Mouse (Mus musculus): Measurements from ENCODE around the gene Obsl1. TPM values are rescaled to one million over a fixed set of nuclear protein-coding genes. Genes with fewer than 3 reads are reported as not detected.

Gene Obsl1
- polyA plus RNA-seq (2015; fragmentation: Nextera tagmentation; extraction: Ambion mirVana): 19.6 and 21.6 TPM in 2 replicates

DNA sequence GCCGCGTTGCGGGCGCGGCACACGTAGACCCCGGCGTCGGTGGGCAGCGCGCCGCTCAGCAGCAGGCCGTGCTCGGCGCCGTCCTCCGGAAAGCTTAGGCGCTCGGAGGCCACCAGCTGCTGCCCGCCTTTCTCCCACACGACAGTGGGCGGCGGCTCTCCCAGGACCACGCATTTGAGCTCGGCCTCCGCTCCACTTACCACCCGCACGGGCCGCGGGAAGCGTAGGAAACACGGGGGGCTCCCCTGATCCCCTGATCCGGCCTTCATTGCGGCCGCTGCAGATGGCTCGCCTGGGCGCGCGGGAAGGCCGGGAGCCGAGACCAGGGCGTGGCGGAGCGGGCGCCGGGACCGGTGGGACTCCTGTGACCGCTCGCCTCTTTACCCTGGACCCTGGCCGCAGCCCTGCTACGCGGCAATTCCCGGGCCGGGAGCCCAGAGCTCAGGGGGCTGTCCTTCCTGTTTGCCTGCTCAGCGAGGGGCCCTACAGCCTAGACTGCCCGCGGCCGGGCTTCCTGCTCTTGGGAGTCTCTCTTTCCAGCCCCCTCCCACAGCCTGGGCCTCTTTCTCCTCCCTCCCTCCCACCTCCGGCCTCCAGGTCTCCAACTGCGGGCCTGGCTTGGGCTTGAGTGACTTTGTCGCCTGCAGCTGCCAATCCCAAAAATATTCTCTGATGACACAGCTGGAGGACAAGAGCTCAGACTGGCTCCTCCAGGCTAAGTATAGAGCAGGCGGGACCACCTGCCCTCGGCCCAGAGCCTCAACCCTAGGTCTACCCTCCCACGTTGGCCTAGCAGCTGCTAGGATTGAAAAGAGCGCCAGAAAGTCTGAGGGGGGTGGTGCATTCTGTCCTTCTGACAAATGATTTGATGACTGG, at the start of gene Obsl1:
Gene Obsl1, minus strand, starts transcription at position 497 of the 876 bp plus-strand sequence.
- H3K27me3 ChIP-seq (replicated peaks; ENCODE audit: control insufficient read depth, insufficient read depth, low read length): no peaks in the 10 kb centered on the region
- H3K36me3 ChIP-seq (ENCODE audit: control insufficient read depth, insufficient read depth): peaks cover 9% of the 10 kb centered on the region
- peak within 1 kb of the TSS; percentile 88 for H3K4me3 ChIP-seq (replicated peaks; ENCODE audit: low read length)
- H3K4me2 ChIP-seq (ENCODE audit: low read length): peak within 1 kb of the TSS; percentile 92
- H3K4me1 ChIP-seq (replicated peaks; ENCODE audit: control insufficient read depth, insufficient read depth, low read length): peaks cover 25% of the 10 kb centered on the region
- no peaks in the 10 kb centered on the region for H3K9me3 ChIP-seq (ENCODE audit: control insufficient read depth, low read length)
- peak within 1 kb of the TSS; percentile 87 for H3K9ac ChIP-seq (replicated peaks; ENCODE audit: low read depth, low read length)
- under 1% methylated on average over 55 of the region's 65 CpGs for WGBS
- ATAC-seq: peak; percentile 67
- peak within 1 kb of the TSS; percentile 81 for H3K27ac ChIP-seq (ENCODE audit: low read length)

- Histone ChIP-seq H3K9ac (replicated peaks; ENCODE audit: low read depth, low read length) (no peak overlapping the region), H3K4me1 (replicated peaks; ENCODE audit: control insufficient read depth, insufficient read depth, low read length) (peaks cover 9% of the 10 kb centered on the region), H3K27ac (ENCODE audit: low read length) (no peak overlapping the region), H3K4me3 (replicated peaks; ENCODE audit: low read length) (no peak overlapping the region), H3K4me2 (ENCODE audit: low read length) (no peak overlapping the region), H3K27me3 (replicated peaks; ENCODE audit: control insufficient read depth, insufficient read depth, low read length) (no peaks in the 10 kb centered on the region), H3K36me3 (ENCODE audit: control insufficient read depth, insufficient read depth) (peaks cover 13% of the 10 kb centered on the region; the same call in 1 of the 2 replicates), H3K9me3 (ENCODE audit: control insufficient read depth, low read length) (no peaks in the 10 kb centered on the region)
- no peak for ATAC-seq
- 96% methylated on average over 7 of the region's 7 CpGs for WGBS
Measured at GRCm38 (mm10) chr1:75555680-75556079, 49.4 kb upstream of the Obsl1 start.

GRCm38 (mm10) chr1:75550586-75550985, 44.3 kb upstream of the Obsl1 start:
- no peak overlapping the region for H3K27ac ChIP-seq (ENCODE audit: low read length)
- H3K9ac ChIP-seq (replicated peaks; ENCODE audit: low read depth, low read length): no peak overlapping the region
- no peak overlapping the region for H3K4me3 ChIP-seq (replicated peaks; ENCODE audit: low read length)
- no peak for ATAC-seq
- peaks cover 16% of the 10 kb centered on the region for H3K4me1 ChIP-seq (replicated peaks; ENCODE audit: control insufficient read depth, insufficient read depth, low read length)
- peaks cover 8% of the 10 kb centered on the region; the same call in 1 of the 2 replicates for H3K36me3 ChIP-seq (ENCODE audit: control insufficient read depth, insufficient read depth)
- H3K9me3 ChIP-seq (ENCODE audit: control insufficient read depth, low read length): no peaks in the 10 kb centered on the region
- H3K27me3 ChIP-seq (replicated peaks; ENCODE audit: control insufficient read depth, insufficient read depth, low read length): no peaks in the 10 kb centered on the region
- WGBS: 87% methylated on average over 15 of the region's 15 CpGs
- no peak overlapping the region for H3K4me2 ChIP-seq (ENCODE audit: low read length)

DNA sequence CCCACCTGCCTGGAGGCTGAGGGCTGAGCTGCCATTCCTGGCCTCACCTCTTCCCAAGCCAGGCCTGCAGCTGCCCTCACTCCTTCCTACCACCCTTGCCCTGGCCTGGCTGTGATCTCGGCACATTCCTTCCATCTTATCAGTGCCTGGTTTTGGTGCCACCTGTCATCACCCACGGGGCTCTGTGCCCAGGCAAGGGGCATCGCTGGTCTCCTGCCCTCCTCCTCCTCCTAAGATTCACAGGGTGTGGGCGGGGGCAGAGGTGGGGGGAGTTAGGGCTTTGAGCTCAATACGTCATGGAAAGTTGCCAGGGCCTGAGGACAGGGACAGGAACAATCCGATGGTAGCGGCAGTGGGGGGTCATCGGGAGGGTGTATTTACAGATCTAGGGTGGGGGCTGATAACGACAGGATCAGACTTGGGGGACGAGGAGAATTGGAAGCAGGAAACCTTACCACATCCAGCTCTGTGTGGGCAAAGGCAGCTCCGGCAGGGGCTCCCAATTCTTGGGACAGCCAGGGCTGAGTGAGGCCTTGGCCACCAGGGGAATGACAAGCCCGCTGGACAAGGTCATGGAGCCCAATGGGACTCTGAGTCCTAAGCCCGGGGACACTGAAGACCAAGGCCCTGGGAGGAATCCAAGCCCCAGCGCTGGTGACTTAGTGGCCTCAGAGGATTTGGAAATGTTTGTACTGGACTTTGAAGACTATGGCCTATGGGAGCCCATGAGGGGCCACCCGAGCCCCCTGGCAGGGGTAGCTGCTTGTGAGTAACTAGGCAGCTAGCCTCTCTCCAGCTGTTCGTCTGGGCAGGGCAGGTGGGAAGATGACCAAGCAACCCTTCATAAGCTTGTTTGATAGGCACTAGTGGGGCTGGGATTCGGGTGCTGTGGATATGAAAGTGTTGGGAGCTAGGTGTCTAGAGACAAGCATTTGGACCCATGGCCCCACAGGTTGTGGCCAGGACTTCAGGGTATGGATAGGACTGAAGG, 43.3 kb upstream of the Obsl1 start:
- no peak overlapping the region for H3K4me2 ChIP-seq (ENCODE audit: low read length)
- no peak for ATAC-seq
- H3K4me3 ChIP-seq (replicated peaks; ENCODE audit: low read length): no peak overlapping the region
- peaks cover 17% of the 10 kb centered on the region for H3K4me1 ChIP-seq (replicated peaks; ENCODE audit: control insufficient read depth, insufficient read depth, low read length)
- no peak overlapping the region for H3K9ac ChIP-seq (replicated peaks; ENCODE audit: low read depth, low read length)
- 87% methylated on average over 17 of the region's 17 CpGs for WGBS
- H3K27me3 ChIP-seq (replicated peaks; ENCODE audit: control insufficient read depth, insufficient read depth, low read length): no peaks in the 10 kb centered on the region
- H3K9me3 ChIP-seq (ENCODE audit: control insufficient read depth, low read length): no peaks in the 10 kb centered on the region
- H3K36me3 ChIP-seq (ENCODE audit: control insufficient read depth, insufficient read depth): peaks cover 8% of the 10 kb centered on the region; the same call in 1 of the 2 replicates
- H3K27ac ChIP-seq (ENCODE audit: low read length): no peak overlapping the region

DNA sequence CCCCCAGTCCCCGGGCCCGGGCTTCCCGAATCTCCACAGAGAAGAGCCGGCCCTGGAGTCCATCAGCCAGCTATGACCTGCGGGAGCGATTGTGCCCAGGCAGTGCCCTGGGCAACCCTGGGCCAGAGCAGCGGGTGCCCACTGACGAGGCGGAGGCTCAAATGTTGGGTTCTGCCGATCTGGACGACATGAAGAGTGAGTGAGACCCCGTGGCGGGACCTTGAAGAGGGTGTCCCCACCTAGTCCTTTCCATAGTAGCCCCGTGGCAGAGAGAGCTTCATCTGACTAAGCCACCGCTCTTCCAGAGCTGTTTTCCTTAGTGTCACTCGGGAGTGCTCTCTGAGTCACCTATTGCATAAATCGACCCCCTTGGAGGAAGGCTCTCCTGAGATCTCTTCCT, 42.6 kb upstream of the Obsl1 start:
- ATAC-seq: no peak
- no peaks in the 10 kb centered on the region for H3K9me3 ChIP-seq (ENCODE audit: control insufficient read depth, low read length)
- H3K4me2 ChIP-seq (ENCODE audit: low read length): no peak overlapping the region
- no peak overlapping the region for H3K9ac ChIP-seq (replicated peaks; ENCODE audit: low read depth, low read length)
- 90% methylated on average over 17 of the region's 17 CpGs for WGBS
- H3K27me3 ChIP-seq (replicated peaks; ENCODE audit: control insufficient read depth, insufficient read depth, low read length): no peaks in the 10 kb centered on the region
- H3K4me3 ChIP-seq (replicated peaks; ENCODE audit: low read length): no peak overlapping the region
- H3K4me1 ChIP-seq (replicated peaks; ENCODE audit: control insufficient read depth, insufficient read depth, low read length): peaks cover 17% of the 10 kb centered on the region
- H3K36me3 ChIP-seq (ENCODE audit: control insufficient read depth, insufficient read depth): peaks cover 4% of the 10 kb centered on the region; the same call in 1 of the 2 replicates
- no peak overlapping the region for H3K27ac ChIP-seq (ENCODE audit: low read length)

GRCm38 (mm10) chr1:75548083-75548482, 41.8 kb upstream of the Obsl1 start:
- 94% methylated on average over 3 of the region's 3 CpGs for WGBS
- Histone ChIP-seq H3K4me1 (replicated peaks; ENCODE audit: control insufficient read depth, insufficient read depth, low read length) (peaks cover 17% of the 10 kb centered on the region), H3K9me3 (ENCODE audit: control insufficient read depth, low read length) (no peaks in the 10 kb centered on the region), H3K4me3 (replicated peaks; ENCODE audit: low read length) (no peak overlapping the region), H3K27ac (ENCODE audit: low read length) (no peak overlapping the region), H3K9ac (replicated peaks; ENCODE audit: low read depth, low read length) (no peak overlapping the region), H3K4me2 (ENCODE audit: low read length) (no peak overlapping the region), H3K36me3 (ENCODE audit: control insufficient read depth, insufficient read depth) (peaks cover 4% of the 10 kb centered on the region; the same call in 1 of the 2 replicates), H3K27me3 (replicated peaks; ENCODE audit: control insufficient read depth, insufficient read depth, low read length) (no peaks in the 10 kb centered on the region)
- ATAC-seq: no peak

GRCm38 (mm10) chr1:75547351-75547750, 41.1 kb upstream of the Obsl1 start:
- Histone ChIP-seq H3K27ac (ENCODE audit: low read length) (no peak overlapping the region), H3K4me1 (replicated peaks; ENCODE audit: control insufficient read depth, insufficient read depth, low read length) (peaks cover 17% of the 10 kb centered on the region), H3K9me3 (ENCODE audit: control insufficient read depth, low read length) (no peaks in the 10 kb centered on the region), H3K27me3 (replicated peaks; ENCODE audit: control insufficient read depth, insufficient read depth, low read length) (no peaks in the 10 kb centered on the region), H3K36me3 (ENCODE audit: control insufficient read depth, insufficient read depth) (peaks cover 4% of the 10 kb centered on the region; the same call in 1 of the 2 replicates), H3K4me3 (replicated peaks; ENCODE audit: low read length) (no peak overlapping the region), H3K9ac (replicated peaks; ENCODE audit: low read depth, low read length) (no peak overlapping the region), H3K4me2 (ENCODE audit: low read length) (peak overlapping the region; percentile 76)
- ATAC-seq: no peak
- 96% methylated on average over 13 of the region's 13 CpGs for WGBS

DNA sequence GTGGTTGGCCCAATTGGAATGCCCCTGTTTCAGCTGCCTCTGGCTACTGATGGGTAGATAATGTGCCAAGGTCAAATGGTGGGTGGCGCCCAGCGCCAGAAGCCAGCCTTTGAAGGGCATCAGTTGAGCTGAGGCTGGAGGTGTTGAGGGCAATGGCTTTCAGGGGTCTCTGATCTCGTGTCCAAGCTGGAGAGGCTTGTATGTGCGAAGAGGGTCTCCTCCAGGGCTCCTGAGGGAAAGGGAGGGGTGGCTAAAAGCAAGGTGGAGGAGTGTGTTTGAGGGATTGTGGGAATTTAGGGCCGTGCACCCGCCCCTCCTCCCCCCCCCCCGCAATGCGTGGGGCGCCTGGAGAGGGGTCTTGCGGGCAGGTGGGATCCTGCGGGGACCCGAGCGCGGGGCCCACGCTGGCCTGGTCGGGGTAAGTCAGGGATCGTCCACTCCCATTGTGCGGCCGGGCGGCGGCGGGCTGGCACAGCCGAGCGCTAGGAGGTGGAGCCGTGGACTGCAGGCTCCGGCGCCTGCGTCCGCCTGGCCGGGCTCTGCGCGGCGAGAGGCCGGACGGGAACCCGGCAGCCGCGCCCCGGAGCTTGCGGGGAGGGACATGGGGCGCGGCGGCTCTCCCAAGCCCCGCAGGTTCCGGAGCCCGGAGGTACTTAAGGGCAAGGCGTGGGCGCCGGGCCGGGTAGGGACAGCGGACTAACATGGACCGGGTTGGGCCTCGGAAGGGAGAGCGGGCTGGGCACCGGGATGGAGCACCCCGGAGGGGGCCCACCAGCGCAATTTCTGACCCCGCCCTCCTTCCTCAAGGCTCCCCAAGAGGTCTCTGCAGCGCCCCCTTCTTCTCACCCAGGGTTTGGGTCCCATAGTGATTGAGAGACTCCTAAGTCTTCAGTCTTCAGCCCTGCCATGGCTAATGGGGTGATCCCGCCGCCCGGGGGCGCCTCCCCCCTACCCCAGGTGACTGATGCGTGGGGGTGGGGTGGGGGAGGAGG, 40.0 kb upstream of the Obsl1 start, which contains the start of gene Slc4a3:
Gene Slc4a3, plus strand, starts transcription at position 302 of the 992 bp plus-strand sequence.
- H3K4me3 ChIP-seq (replicated peaks; ENCODE audit: low read length): peak within 1 kb of the TSS; percentile 82
- H3K9ac ChIP-seq (replicated peaks; ENCODE audit: low read depth, low read length): peak within 1 kb of the TSS; percentile 98
- ATAC-seq: peak; percentile 86
- H3K4me1 ChIP-seq (replicated peaks; ENCODE audit: control insufficient read depth, insufficient read depth, low read length): peaks cover 17% of the 10 kb centered on the region
- H3K27me3 ChIP-seq (replicated peaks; ENCODE audit: control insufficient read depth, insufficient read depth, low read length): no peaks in the 10 kb centered on the region
- H3K9me3 ChIP-seq (ENCODE audit: control insufficient read depth, low read length): no peaks in the 10 kb centered on the region
- peak within 1 kb of the TSS; percentile 65 for H3K27ac ChIP-seq (ENCODE audit: low read length)
- peaks cover 4% of the 10 kb centered on the region; the same call in 1 of the 2 replicates for H3K36me3 ChIP-seq (ENCODE audit: control insufficient read depth, insufficient read depth)
- peak within 1 kb of the TSS; percentile 76 for H3K4me2 ChIP-seq (ENCODE audit: low read length)
- 1% methylated on average over 58 of the region's 64 CpGs for WGBS
